Mouse (Mus musculus) stomach, embryonic 16.5 days (tissue): ENCODE data around the gene Cyp39a1. TPM values are rescaled to one million over a fixed set of nuclear protein-coding genes. Genes with fewer than 3 reads are reported as not detected.

ENCODE experiments used
- ATAC-seq: fragments of 200-750 bp; cut with Nextera tagmentation; 2 replicates; pipeline ENCODE4 v1.8.0; 2017; ENCODE audit warnings: moderate number of reproducible peaks, moderate TSS enrichment; ENCODE audit not compliant: insufficient read depth, low FRiP score
- H3K27ac ChIP-seq: fragments of 300-500 bp; sonication (generic); 2 replicates; pipeline ENCODE4 v1.5.1; 2014; ENCODE audit warnings: low read length
- H3K27me3 ChIP-seq: fragments of 300-500 bp; sonication (generic); 2 replicates; pipeline ENCODE4 v1.6.1; 2014; ENCODE audit warnings: low read length, control low read depth, mixed read lengths; ENCODE audit not compliant: control insufficient read depth, insufficient read depth
- H3K36me3 ChIP-seq: fragments of 300-500 bp; sonication (generic); 2 replicates; pipeline ENCODE4 v1.6.1; 2014; ENCODE audit warnings: low read length; ENCODE audit not compliant: control insufficient read depth, insufficient read depth
- H3K4me1 ChIP-seq: fragments of 300-500 bp; sonication (generic); 2 replicates; pipeline ENCODE4 v1.6.1; 2014; ENCODE audit warnings: low read length, control low read depth, mixed read lengths; ENCODE audit not compliant: control insufficient read depth, insufficient read depth
- H3K4me2 ChIP-seq: fragments of 300-500 bp; sonication (generic); 2 replicates; pipeline ENCODE4 v1.6.1; 2014; ENCODE audit warnings: low read depth, low read length, mixed read lengths
- H3K4me3 ChIP-seq: fragments of 300-500 bp; sonication (generic); replicated peaks from 2 replicates; pipeline ENCODE4 v1.5.1; 2014; ENCODE audit warnings: mild to moderate bottlenecking, low read length
- H3K9ac ChIP-seq: fragments of 300-500 bp; sonication (generic); 2 replicates; pipeline ENCODE4 v1.6.1; 2014; ENCODE audit warnings: low read length
- H3K9me3 ChIP-seq: fragments of 300-500 bp; sonication (generic); replicated peaks from 2 replicates; pipeline ENCODE4 v1.6.1; 2016; ENCODE audit warnings: low read length, control low read depth; ENCODE audit not compliant: control insufficient read depth
- WGBS: fragments of 180-500 bp; shearing (Covaris S2); extraction: QIAGEN DNeasy Blood & Tissue Kit; methylation state at CpG from one replicate; pipeline ENCODE4 v1.1.7; 2014; 5-methylcytosine and 5-hydroxymethylcytosine counted together
- polyA plus RNA-seq: library from polyadenylated mRNA; unstranded; fragments of >200 nt; fragmentation: Nextera tagmentation; extraction: Ambion mirVana; gene quantifications from 2 replicates; pipeline ENCODE4 v1.2.1, GENCODE M21; 2015

Gene Cyp39a1
- 26.3 and 28.0 TPM in 2 replicates for polyA plus RNA-seq

DNA sequence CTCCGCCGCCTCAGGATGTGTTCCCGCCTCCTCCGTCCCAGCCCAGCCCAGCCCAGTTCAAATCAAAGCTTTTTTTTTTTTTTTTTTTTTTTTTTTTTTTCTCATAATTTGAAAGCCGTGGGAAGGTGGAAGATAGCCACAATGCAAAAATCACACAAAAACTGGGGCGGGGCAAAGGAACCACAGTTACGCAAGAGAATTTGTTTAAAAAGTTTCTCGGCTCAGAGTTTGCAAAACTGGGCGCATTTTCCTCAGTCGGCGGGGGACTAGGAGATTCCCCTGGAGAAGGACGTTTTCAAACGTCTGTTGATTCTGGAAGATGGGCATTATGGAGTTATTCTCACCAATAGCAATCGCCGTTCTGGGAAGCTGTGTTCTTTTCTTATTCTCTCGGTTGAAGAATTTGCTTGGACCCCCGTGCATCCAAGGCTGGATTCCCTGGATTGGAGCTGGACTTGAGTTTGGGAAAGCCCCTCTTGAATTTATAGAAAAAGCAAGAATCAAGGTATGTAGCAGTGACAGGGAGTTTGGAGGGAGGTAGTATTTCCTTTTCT is at the start of gene Cyp39a1:
TSS of gene Cyp39a1 (plus strand) at position 136 of the 554 bp plus-strand sequence.
- no peaks in the 10 kb centered on the region for H3K9me3 ChIP-seq
- peak within 1 kb of the TSS; percentile 46; the same call in 1 of the 2 replicates for H3K27ac ChIP-seq
- H3K36me3 ChIP-seq = no peaks in the 10 kb centered on the region
- peak within 1 kb of the TSS; percentile 93 for H3K4me2 ChIP-seq
- peak within 1 kb of the TSS; percentile 83 for H3K9ac ChIP-seq
- no peaks in the 10 kb centered on the region for H3K27me3 ChIP-seq
- no peak for ATAC-seq
- H3K4me3 ChIP-seq = peak within 1 kb of the TSS; percentile 92
- WGBS = 0% methylated on average over 17 of the region's 17 CpGs
- peaks cover 12% of the 10 kb centered on the region for H3K4me1 ChIP-seq

DNA sequence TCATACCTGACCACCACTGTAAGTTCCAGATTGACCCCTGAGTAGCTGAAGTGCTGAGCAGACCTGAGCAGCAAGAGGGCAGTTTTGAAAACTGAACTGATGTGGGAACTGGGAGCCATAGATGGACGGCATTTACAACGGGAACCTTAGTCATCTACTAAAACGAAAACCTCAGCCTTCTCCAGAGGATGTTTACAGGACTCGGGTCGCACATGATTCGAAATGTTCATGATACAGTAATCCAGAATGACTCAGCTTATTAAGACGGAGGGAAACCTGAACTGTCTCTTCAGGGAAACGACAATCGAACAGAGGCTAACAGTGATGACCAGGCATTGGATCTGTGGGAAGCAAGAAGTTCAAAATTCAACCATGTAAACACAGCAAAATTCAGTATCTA is 48.1 kb upstream of the Cyp39a1 start:
- Histone ChIP-seq H3K4me1 (no peaks in the 10 kb centered on the region), H3K4me3 (no peak overlapping the region), H3K27me3 (no peaks in the 10 kb centered on the region), H3K9ac (no peak overlapping the region), H3K36me3 (no peaks in the 10 kb centered on the region), H3K27ac (no peak overlapping the region), H3K4me2 (no peak overlapping the region), H3K9me3 (no peaks in the 10 kb centered on the region)
- no peak for ATAC-seq
- WGBS = 79% methylated on average over 9 of the region's 9 CpGs

DNA sequence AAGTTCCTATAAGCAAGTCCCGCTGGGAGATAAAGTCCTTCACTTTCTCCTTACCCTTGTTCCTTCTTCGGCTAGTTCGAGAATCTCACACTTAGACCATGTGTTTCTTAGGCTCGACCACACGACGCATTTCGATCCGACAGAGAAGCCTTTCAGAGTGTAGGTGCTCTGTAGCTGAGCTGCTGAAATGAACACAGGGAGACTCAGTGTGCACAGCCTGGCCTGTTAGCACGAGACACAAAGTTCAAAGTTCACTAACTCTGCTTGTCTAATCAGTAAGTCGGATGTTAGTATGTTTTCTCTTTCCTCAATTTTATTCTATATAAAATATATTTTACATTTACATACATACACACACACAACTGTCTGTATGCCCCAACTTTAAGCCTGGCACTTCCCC is 45.1 kb upstream of the Cyp39a1 start:
- H3K36me3 ChIP-seq = no peaks in the 10 kb centered on the region
- H3K4me1 ChIP-seq = no peaks in the 10 kb centered on the region
- ATAC-seq = no peak
- no peaks in the 10 kb centered on the region for H3K27me3 ChIP-seq
- no peak overlapping the region for H3K9ac ChIP-seq
- no peak overlapping the region for H3K4me3 ChIP-seq
- H3K4me2 ChIP-seq = no peak overlapping the region
- WGBS = 87% methylated on average over 10 of the region's 10 CpGs
- H3K9me3 ChIP-seq = no peaks in the 10 kb centered on the region
- no peak overlapping the region for H3K27ac ChIP-seq

DNA sequence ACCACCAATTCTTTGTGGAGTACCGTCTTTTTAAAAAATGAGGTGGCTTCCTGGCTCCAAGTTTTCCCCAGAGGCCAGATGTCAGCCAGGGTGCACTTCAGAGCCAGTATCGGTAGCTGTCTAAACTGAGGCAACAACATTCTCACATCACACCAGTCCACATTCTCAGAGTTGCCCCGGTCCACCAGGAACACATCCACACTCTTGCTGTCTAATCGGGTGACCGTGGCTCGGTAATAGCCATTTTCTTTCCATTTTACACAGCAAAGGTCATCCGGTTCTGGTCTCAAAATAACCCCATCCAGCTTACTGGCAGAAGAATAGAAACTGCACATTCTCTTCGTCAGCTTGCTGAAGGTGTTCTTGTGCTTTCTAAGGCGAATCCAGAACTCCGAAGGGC is 39.0 kb upstream of the Cyp39a1 start:
- Histone ChIP-seq H3K27me3 (peaks cover 32% of the 10 kb centered on the region), H3K4me2 (no peak overlapping the region)
- 87% methylated on average over 10 of the region's 10 CpGs for WGBS

DNA sequence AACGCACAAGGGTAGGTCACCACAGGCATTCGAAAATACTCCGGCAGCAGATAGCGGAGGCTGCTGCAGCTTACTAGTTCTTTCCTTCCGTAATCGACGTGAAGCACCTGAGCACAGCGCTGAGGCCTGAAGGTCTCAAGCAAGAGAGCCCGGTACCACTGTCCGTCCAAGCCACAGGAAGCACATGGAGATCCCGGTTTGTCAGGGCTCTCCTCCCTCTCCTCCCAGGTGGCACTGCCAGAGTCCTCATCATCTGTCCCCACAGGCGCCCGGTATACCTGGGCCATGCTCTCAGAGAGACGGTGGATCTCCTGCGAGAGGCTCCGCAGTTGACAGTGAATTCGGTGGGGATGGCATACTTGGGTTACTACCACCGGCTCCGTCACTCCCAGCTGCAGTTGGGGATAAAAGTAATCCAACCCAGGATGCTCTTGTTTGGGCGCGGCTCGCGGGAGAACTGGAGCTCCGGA is 38.2 kb upstream of the Cyp39a1 start:
- no peak for ATAC-seq

More for the DNA sequence above, 39.0 kb upstream of the Cyp39a1 start:
- Histone ChIP-seq H3K9ac (no peak overlapping the region), H3K4me3 (no peak overlapping the region), H3K36me3 (no peaks in the 10 kb centered on the region), H3K27ac (no peak overlapping the region), H3K4me1 (peaks cover 12% of the 10 kb centered on the region; the same call in 1 of the 2 replicates), H3K9me3 (no peaks in the 10 kb centered on the region)
- ATAC-seq = no peak

DNA sequence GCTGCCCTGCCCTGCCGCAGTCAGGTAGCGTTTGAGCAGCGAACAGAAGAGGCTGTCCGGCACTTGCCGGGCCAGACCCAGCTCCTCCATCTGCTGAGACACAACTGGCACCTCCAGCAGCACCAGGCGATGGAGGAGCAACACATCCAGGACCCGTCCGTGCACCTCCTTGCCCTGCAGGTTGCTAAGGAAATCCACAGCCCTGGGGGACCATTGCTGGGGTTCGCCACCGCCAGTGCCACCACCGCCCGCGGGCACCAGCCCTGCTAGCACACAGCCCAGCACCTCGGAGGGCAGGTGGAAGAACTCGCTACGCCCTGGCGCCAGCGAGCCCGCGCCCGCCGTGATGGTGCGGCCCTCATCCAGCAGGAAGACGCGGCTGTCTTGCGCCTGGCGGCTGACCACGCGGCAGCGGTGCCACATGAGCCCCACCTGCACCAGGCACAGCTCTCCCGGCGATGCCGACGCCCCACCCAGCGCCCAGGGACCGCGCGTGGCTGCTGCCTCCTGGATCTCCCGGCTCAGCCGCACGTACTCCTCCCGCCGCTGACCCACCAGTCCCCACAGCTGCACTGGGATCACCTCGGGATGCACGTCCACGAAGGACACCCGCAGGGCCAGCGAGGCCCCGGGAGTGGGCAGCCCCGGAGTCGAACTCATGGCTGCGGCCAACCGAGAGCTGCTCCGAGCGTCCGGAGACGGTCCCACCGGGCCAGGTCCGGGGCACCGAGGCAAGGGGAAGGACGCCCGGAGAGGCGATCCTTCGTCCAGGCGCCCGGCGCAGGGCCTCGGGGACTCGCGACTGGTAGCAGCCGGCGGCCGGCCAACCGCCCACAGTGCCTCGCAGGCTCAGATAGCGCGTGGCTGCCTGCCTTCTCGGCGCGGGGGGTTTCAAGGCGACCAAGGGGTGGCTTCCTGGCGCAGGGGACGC is 37.5 kb upstream of the Cyp39a1 start, which contains the start of gene Tdrd6:
TSS of gene Tdrd6 (minus strand) at position 804 of the 931 bp plus-strand sequence.
- 3% methylated on average over 83 of the region's 83 CpGs for WGBS
- 0 out of 2 replicates have a peak, but pooled peaks have one; percentile 25 for ATAC-seq
- peaks cover 12% of the 10 kb centered on the region; the same call in 1 of the 2 replicates for H3K4me1 ChIP-seq
- peak within 1 kb of the TSS; percentile 33 for H3K4me3 ChIP-seq
- peaks cover 32% of the 10 kb centered on the region for H3K27me3 ChIP-seq
- 0 out of 2 replicates have a peak within 1 kb of the TSS, but pooled peaks have one; percentile 32 for H3K9ac ChIP-seq
- no peaks in the 10 kb centered on the region for H3K9me3 ChIP-seq
- H3K27ac ChIP-seq = no peak within 1 kb of the TSS
- H3K4me2 ChIP-seq = peak within 1 kb of the TSS; percentile 57
- no peaks in the 10 kb centered on the region for H3K36me3 ChIP-seq

More for the DNA sequence above, 38.2 kb upstream of the Cyp39a1 start:
- Histone ChIP-seq H3K27ac (no peak overlapping the region), H3K4me3 (peak overlapping the region; percentile 33), H3K36me3 (no peaks in the 10 kb centered on the region), H3K9me3 (no peaks in the 10 kb centered on the region), H3K4me1 (peaks cover 12% of the 10 kb centered on the region; the same call in 1 of the 2 replicates), H3K4me2 (peak overlapping the region; percentile 57), H3K27me3 (peaks cover 32% of the 10 kb centered on the region), H3K9ac (no peak overlapping the region)
- 21% methylated on average over 24 of the region's 24 CpGs for WGBS

DNA sequence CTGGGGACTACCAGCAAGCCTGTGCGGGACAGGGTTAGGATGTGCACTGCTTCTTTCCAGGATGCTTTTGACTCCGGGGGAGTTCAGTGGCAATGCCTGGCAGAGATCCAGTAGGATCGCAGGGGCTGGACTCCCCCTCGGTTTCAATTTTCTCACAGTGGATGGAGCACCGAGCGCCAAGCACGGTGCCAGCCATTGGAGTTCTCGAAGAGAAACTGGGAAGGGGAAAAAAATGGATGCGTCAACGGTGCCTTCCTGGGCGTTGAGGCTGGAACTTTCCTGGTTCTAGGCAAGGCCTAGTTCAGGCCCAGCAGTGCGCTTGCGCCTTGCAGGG is 36.8 kb upstream of the Cyp39a1 start:
- no peak overlapping the region for H3K9ac ChIP-seq
- WGBS = 48% methylated on average over 13 of the region's 13 CpGs
- H3K27ac ChIP-seq = no peak overlapping the region
- H3K4me3 ChIP-seq = peak overlapping the region; percentile 33; the same call in 1 of the 2 replicates
- H3K36me3 ChIP-seq = no peaks in the 10 kb centered on the region
- H3K9me3 ChIP-seq = no peaks in the 10 kb centered on the region
- peaks cover 12% of the 10 kb centered on the region; the same call in 1 of the 2 replicates for H3K4me1 ChIP-seq
- H3K4me2 ChIP-seq = peak overlapping the region; percentile 57; the same call in 1 of the 2 replicates
- H3K27me3 ChIP-seq = peaks cover 32% of the 10 kb centered on the region
- no peak for ATAC-seq

DNA sequence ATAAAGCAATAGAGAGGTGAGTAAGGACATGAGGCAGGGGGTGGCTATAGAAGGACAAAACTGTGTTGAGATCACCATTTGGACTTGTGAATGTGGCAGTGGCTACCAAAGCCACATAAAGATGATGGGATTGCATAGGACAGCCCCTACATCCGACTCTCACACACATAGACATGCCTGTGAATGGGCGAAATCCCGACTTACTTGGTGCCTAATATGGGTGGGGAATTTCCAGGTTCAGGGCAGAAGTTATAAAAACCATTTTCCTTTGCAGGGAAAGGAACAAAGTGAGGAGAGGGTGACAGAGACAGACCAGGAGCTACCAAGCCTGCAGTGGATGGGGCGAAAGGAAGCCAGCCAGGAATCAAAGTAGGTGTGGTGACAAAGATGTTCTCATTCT is 30.1 kb upstream of the Cyp39a1 start:
- Histone ChIP-seq H3K27me3 (no peaks in the 10 kb centered on the region), H3K27ac (no peak overlapping the region), H3K9ac (no peak overlapping the region), H3K9me3 (no peaks in the 10 kb centered on the region), H3K36me3 (no peaks in the 10 kb centered on the region), H3K4me2 (no peak overlapping the region), H3K4me3 (no peak overlapping the region), H3K4me1 (no peaks in the 10 kb centered on the region)
- WGBS = 95% methylated on average over 4 of the region's 4 CpGs
- no peak for ATAC-seq

DNA sequence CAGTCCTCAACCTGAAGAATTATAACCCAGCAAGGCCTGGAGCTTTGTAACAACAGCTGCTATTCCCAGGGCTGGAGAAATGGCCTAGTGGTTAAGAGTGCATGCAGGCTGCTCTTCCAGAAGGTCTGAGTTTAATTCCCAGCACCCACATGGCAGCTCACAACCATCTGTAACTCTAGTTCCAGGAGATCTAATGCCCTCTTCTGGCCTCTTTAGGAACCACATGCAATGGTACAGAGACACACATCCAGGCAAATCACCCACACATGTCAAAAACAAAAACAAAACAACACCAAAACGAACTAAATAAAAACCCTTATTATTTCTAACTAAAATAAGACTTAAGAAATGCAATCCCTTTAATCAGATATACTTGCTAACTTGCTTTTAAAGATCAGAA is 26.4 kb upstream of the Cyp39a1 start:
- H3K27me3 ChIP-seq = no peaks in the 10 kb centered on the region
- H3K4me1 ChIP-seq = no peaks in the 10 kb centered on the region
- no peak overlapping the region for H3K27ac ChIP-seq
- H3K4me2 ChIP-seq = no peak overlapping the region
- no peak overlapping the region for H3K4me3 ChIP-seq
- no peak overlapping the region for H3K9ac ChIP-seq
- ATAC-seq = no peak
- no peaks in the 10 kb centered on the region for H3K36me3 ChIP-seq
- 83% methylated on average over 1 of the region's 1 CpGs for WGBS
- no peaks in the 10 kb centered on the region for H3K9me3 ChIP-seq
